Mouse (Mus musculus) CD4-positive naive resting alpha-beta T cell, adult 57 days (primary cell): ENCODE results near the gene Nid2. TPM values are rescaled to one million over a fixed set of nuclear protein-coding genes. Genes with fewer than 3 reads are reported as not detected.

ENCODE experiments used
- total RNA-seq: library from RNA; stranded (reverse); gene quantifications from one replicate; pipeline ENCODE4 v1.2.4, GENCODE M21; 2023

Nid2 gene
- total RNA-seq, result 2.8 TPM

DNA sequence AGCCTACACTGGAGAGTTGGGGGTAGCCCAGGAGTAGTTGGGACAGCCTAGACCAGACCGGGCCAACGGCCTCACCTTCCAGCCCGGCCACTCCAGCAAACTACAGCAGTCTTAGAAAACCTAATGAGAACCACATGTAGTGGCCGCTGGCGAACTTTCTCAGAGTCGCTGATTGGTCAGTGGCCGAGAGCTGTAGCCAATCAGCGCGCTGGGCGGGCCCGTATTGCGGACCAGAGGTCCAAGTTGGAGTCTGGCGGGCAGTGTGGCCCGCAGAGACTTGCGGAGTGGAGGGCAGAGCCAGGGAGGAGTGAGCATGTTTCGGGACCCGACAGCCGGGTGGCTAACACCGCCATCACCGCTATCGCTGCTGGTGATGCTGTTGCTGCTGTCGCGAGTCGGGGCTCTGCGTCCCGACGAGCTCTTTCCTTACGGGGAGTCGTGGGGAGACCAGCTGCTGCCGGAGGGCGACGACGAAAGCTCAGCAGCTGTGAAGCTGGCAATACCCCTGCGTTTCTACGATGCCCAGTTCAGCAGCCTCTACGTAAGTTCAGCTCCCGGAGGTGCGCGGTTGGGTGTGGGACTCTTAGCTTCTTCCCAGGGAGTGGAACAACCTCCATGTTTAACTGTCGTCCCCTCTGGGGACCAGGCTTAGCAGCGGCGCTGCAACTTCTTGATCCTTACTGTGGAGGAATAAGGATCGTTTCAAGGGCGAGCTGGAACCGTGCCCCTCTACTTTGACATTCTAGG lies at the start of gene Nid2:
Gene Nid2 (plus strand): TSS at position 241 of the 747 bp plus-strand sequence.

DNA sequence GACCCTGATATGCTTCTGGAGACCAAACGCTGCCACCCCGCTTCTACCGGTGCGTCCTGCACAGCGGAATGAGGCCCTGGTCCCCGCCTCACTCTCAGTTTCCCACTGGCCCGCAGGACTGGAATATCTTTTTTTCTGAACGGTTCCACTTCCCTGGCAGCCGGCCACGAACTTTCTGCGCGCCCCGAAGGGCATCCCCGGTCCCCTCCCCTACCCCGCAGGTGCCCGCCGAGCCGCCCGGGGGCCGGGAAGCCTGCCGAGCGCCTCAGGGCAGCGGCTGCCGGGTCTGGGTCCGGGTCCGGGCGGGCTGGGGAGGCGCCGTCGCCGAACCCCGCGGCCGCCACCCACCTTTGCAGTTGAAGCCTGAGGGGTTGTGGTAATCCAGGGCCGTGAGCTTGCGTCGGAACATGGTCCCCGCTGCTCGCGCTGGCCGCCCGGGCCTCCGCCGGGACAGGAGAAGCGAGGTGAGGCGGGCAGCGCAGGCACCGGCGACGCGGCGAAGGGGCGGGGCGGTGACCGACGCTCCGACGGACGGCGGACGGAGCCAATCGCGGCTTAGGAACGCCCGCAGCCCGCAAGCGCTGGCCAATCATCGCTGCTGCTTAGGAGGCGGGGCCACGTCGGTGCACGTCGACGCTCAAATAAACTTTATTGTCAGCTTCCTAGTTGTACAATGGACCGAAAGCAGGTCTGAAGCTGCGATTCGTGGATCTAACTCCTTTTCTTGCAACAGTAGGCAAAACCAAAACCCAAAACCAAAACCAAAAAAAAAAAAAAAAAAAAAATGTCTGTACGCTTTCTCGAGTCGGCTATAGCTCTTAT lies 72.5 kb downstream of the Nid2 start, which contains the start of gene Rtraf:
Gene Rtraf (minus strand): TSS at position 504 of the 822 bp plus-strand sequence.

Other genes starting within 250 kb of the Nid2 start
- gene Gm2244, start 201.3 kb upstream of the Nid2 start, total RNA-seq, result not detected
- 0.68 TPM for gene Gm2237, start 166.1 kb upstream of the Nid2 start, total RNA-seq
- gene Gm5458, start 148.7 kb upstream of the Nid2 start, total RNA-seq, result not detected
- 48.0 TPM for gene Rtraf, start 72.6 kb downstream of the Nid2 start, total RNA-seq
- 33.6 TPM for gene Gng2, start 226.4 kb downstream of the Nid2 start, total RNA-seq